Mouse (Mus musculus): ENCODE data around the gene Ncoa5. TPM values are rescaled to one million over a fixed set of nuclear protein-coding genes. Genes with fewer than 3 reads are reported as not detected.

The Ncoa5 gene
- total and polyA plus RNA-seq, 2 experiments = 4.3 to 11.5 TPM

DNA sequence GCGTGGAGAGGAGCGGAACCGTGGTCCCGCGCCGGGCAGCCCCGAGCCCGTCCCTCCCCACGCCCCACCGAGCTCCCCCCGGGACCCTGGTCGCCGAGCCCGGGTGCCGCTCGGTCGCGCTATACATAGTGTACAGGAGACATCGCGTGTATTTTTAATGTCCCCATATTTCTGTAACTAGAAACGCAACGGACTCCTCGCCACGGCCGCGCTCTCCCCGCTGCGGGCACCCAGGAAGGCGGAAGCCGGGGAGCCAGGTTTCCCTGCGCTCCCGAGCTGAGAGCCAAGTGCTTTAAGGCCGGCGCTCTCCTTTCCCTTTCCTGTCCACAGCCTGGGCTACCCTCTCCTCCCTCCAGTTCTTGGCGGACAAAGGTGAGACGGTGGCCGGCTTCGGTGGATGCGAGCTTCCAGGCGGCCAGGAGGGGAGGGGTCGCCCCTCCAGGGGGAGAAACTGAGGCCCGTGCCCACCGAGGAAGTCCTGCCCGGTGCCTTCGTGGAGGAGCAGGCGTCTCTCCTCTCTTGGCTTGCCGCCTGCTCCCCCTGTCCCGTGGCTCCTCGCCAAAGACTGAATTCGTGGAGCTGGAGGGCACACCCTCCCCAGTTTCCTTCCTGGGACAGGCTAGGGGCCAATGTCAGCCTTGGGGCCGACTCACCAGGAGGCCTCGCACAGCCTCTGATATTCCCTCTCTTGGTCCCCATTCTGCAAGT lies 36.8 kb downstream of the Ncoa5 start:
- H3K27ac ChIP-seq (replicated peaks; ENCODE audit: insufficient read depth, low read depth, low read length) = no peak overlapping the region
- TF ChIP-seq POLR2A (IDR thresholded peaks at IDR 0.05; ENCODE audit: extremely low read depth, insufficient read depth, low read length) (no peak), CTCF (IDR thresholded peaks at IDR 0.05; ENCODE audit: low read depth, low read length) (no peak)
- H3K4me3 ChIP-seq (ENCODE audit: insufficient read depth, low read depth, low read length) = peak overlapping the region; percentile 14; the same call in 1 of the 2 replicates
- peaks cover 6% of the 10 kb centered on the region; the same call in 1 of the 2 replicates for H3K4me1 ChIP-seq (ENCODE audit: control insufficient read depth, insufficient read depth, low read length)
- no peaks in the 10 kb centered on the region for H3K79me2 ChIP-seq (ENCODE audit: control insufficient read depth, insufficient read depth, low read length)
- WGBS = 3% methylated on average over 52 of the region's 52 CpGs
- peaks cover 12% of the 10 kb centered on the region; the same call in 1 of the 2 replicates for H3K36me3 ChIP-seq (ENCODE audit: control insufficient read depth, insufficient read depth, low read length)
- H3K27me3 ChIP-seq (ENCODE audit: control insufficient read depth, insufficient read depth, low read length) = no peaks in the 10 kb centered on the region
- H3K9ac ChIP-seq (ENCODE audit: low read depth, low read length) = no peak overlapping the region
- no peak for DNase-seq (ENCODE audit: extremely low read depth, low read depth, low spot score)

- TF ChIP-seq CTCF (IDR thresholded peaks at IDR 0.05; ENCODE audit: low read depth, low read length) = no peak
- TF ChIP-seq POLR2A (IDR thresholded peaks at IDR 0.05; ENCODE audit: extremely low read depth, insufficient read depth, low read length) = no peak
- H3K9ac ChIP-seq (ENCODE audit: low read depth, low read length) = no peak overlapping the region; the same call in 1 of the 2 replicates
- DNase-seq (ENCODE audit: extremely low read depth, low read depth, low spot score) = no peak
These were observed 37.6 kb downstream of the Ncoa5 start for GRCm38 (mm10) chr2:164996848-164997720.

DNA sequence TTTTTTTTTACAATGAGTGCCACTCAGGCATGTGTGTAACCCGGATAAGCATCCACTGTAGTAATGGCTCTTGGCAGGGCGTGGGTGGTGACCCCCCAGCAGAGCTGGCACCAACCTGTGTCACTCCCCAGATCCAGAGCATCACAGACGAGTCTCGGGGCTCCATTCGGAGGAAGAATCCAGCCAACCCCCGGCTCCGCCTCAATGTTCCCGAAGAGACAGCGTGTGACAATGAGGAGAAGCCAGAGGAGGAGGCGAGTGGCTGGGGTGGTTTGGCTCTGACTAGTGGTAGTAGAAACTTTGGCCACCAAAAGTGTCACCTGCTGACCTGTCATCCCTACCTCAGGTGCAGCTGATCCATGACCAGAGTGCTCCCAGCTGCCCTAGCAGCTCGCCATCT lies 38.7 kb downstream of the Ncoa5 start:
- Histone ChIP-seq H3K27me3 (ENCODE audit: control insufficient read depth, insufficient read depth, low read length) (no peaks in the 10 kb centered on the region), H3K27ac (replicated peaks; ENCODE audit: insufficient read depth, low read depth, low read length) (no peak overlapping the region), H3K4me3 (ENCODE audit: insufficient read depth, low read depth, low read length) (no peak overlapping the region), H3K9ac (ENCODE audit: low read depth, low read length) (no peak overlapping the region), H3K36me3 (ENCODE audit: control insufficient read depth, insufficient read depth, low read length) (0 out of 2 replicates have a peak, but pooled peaks cover 3% of the 10 kb centered on the region), H3K4me1 (ENCODE audit: control insufficient read depth, insufficient read depth, low read length) (peaks cover 6% of the 10 kb centered on the region; the same call in 1 of the 2 replicates), H3K79me2 (ENCODE audit: control insufficient read depth, insufficient read depth, low read length) (no peaks in the 10 kb centered on the region)
- no peak for DNase-seq (ENCODE audit: extremely low read depth, low read depth, low spot score)
- TF ChIP-seq POLR2A (IDR thresholded peaks at IDR 0.05; ENCODE audit: extremely low read depth, insufficient read depth, low read length) (no peak), CTCF (IDR thresholded peaks at IDR 0.05; ENCODE audit: low read depth, low read length) (no peak)
- 75% methylated on average over 11 of the region's 11 CpGs for WGBS

More at GRCm38 (mm10) chr2:164996848-164997720, 37.6 kb downstream of the Ncoa5 start:
- whole genome bisulfite sequencing = 17% methylated on average over 49 of the region's 49 CpGs
- Histone ChIP-seq H3K4me3 (ENCODE audit: insufficient read depth, low read depth, low read length) (peak overlapping the region; percentile 14; the same call in 1 of the 2 replicates), H3K4me1 (ENCODE audit: control insufficient read depth, insufficient read depth, low read length) (peaks cover 6% of the 10 kb centered on the region; the same call in 1 of the 2 replicates), H3K36me3 (ENCODE audit: control insufficient read depth, insufficient read depth, low read length) (peaks cover 8% of the 10 kb centered on the region; the same call in 1 of the 2 replicates), H3K27me3 (ENCODE audit: control insufficient read depth, insufficient read depth, low read length) (no peaks in the 10 kb centered on the region), H3K27ac (replicated peaks; ENCODE audit: insufficient read depth, low read depth, low read length) (no peak overlapping the region), H3K79me2 (ENCODE audit: control insufficient read depth, insufficient read depth, low read length) (no peaks in the 10 kb centered on the region)

DNA sequence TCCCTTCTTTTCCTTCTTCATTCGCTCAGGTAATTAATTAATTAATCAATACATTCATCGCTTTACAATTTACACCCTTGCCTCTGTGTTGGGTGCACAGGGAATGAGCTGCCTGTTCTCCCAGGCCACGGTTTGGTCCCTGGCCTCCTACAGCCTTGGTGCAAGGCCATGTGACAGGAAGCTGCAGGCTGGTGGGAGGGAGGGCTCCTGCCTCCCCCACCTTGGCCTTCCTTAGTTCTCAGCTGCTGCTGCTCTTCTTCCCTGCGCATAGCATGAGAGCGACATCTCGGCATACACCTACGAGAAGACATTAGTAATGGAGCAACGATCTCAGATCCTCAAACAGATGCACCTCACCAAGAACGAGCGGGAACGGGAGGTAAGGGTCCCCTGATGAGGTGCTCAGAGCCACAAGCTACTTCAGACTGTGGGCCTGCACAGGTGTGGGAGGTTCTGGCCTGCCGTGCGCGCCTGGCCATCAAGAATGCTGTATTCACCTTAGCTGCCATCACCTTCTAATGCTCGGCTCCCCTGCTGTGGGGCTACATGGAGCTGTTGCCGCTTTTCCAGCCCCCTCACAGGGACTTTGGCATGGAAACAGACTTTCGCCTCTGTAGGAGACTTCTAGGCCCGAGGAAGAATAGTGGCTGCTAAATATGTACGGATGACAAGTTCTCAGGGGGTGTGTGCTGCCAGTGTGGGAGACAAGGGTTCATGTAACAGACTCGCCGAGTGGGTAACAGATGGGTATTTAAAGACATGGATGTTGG lies 39.8 kb downstream of the Ncoa5 start:
- H3K9ac ChIP-seq (ENCODE audit: low read depth, low read length) = no peak overlapping the region
- no peaks in the 10 kb centered on the region for H3K27me3 ChIP-seq (ENCODE audit: control insufficient read depth, insufficient read depth, low read length)
- H3K27ac ChIP-seq (replicated peaks; ENCODE audit: insufficient read depth, low read depth, low read length) = no peak overlapping the region
- no peak for TF ChIP-seq CTCF (IDR thresholded peaks at IDR 0.05; ENCODE audit: low read depth, low read length)
- TF ChIP-seq POLR2A (IDR thresholded peaks at IDR 0.05; ENCODE audit: extremely low read depth, insufficient read depth, low read length) = no peak
- DNase-seq (ENCODE audit: extremely low read depth, low read depth, low spot score) = no peak
- H3K36me3 ChIP-seq (ENCODE audit: control insufficient read depth, insufficient read depth, low read length) = no peaks in the 10 kb centered on the region
- H3K79me2 ChIP-seq (ENCODE audit: control insufficient read depth, insufficient read depth, low read length) = no peaks in the 10 kb centered on the region
- no peak overlapping the region for H3K4me3 ChIP-seq (ENCODE audit: insufficient read depth, low read depth, low read length)
- 67% methylated on average over 21 of the region's 21 CpGs for WGBS
- H3K4me1 ChIP-seq (ENCODE audit: control insufficient read depth, insufficient read depth, low read length) = peaks cover 6% of the 10 kb centered on the region; the same call in 1 of the 2 replicates

DNA sequence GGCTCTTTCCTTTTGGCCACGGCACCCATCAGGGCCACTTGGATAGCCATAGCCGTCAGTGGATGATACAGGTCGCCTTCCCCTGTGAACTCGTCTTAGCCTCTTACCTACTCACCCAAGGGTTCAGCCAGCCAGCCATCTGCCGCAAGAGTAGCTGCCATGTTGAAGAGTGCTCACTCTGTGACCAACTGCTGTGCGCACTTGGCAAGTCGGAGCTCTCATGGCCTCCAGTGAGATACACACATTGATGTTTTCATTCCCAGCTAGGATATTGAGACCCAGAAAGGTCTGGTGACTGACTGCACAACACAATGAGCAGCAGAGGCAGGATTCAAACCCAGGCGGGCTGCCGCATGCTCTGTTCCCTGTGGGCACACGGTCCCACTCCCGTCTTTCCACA lies 40.5 kb downstream of the Ncoa5 start:
- Histone ChIP-seq H3K79me2 (ENCODE audit: control insufficient read depth, insufficient read depth, low read length) (no peaks in the 10 kb centered on the region), H3K4me3 (ENCODE audit: insufficient read depth, low read depth, low read length) (no peak overlapping the region), H3K27ac (replicated peaks; ENCODE audit: insufficient read depth, low read depth, low read length) (no peak overlapping the region), H3K9ac (ENCODE audit: low read depth, low read length) (no peak overlapping the region), H3K27me3 (ENCODE audit: control insufficient read depth, insufficient read depth, low read length) (no peaks in the 10 kb centered on the region), H3K4me1 (ENCODE audit: control insufficient read depth, insufficient read depth, low read length) (peaks cover 6% of the 10 kb centered on the region; the same call in 1 of the 2 replicates), H3K36me3 (ENCODE audit: control insufficient read depth, insufficient read depth, low read length) (no peaks in the 10 kb centered on the region)
- DNase-seq (ENCODE audit: extremely low read depth, low read depth, low spot score) = no peak
- TF ChIP-seq CTCF (IDR thresholded peaks at IDR 0.05; ENCODE audit: low read depth, low read length) = no peak
- TF ChIP-seq POLR2A (IDR thresholded peaks at IDR 0.05; ENCODE audit: extremely low read depth, insufficient read depth, low read length) = no peak
- 90% methylated on average over 11 of the region's 11 CpGs for WGBS

Data from liver, adult 2 months (tissue).